Mouse (Mus musculus) heart, adult 8-10 months (tissue): ENCODE measurements at regions not wholly inside any gene's neighbourhood (a gene's known extent, or its start where the extent isn't known, plus 50 kb on each side); places are given as distances from the start of the nearest gene placed in this dataset.
"Not testable (repeated sequence)": the region's sequence is repeated elsewhere in the genome, so short reads cannot be mapped to it uniquely, and the experiment has no call there.

Experiments used
- DNase-seq: peaks from one replicate; pipeline ENCODE4 v3.0.0; 2022; ENCODE audit warnings: low spot score

DNA sequence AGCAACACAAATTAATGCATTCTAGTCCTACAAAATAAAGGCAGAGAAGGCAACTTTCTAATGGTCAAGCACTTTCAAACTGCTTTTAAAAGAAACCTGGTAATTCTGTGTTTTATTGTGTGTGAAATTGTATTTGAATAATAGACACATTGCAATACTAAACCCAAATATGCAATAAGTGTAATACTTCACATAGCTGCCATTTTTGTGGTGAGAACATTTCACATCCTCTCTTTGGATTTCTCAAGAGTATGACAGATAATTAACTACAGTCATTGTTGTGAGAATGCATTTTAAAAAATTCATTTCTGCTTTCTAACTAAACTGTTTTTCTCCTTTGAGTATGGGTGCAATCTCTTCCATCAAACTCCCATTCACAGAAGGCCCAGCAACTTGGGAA lies 256.4 kb downstream of the Sema3d start:
- DNase-seq: no peak

- DNase-seq: no peak
These were observed 263.1 kb downstream of the Sema3d start for GRCm38 (mm10) chr5:12646269-12646668.

DNA sequence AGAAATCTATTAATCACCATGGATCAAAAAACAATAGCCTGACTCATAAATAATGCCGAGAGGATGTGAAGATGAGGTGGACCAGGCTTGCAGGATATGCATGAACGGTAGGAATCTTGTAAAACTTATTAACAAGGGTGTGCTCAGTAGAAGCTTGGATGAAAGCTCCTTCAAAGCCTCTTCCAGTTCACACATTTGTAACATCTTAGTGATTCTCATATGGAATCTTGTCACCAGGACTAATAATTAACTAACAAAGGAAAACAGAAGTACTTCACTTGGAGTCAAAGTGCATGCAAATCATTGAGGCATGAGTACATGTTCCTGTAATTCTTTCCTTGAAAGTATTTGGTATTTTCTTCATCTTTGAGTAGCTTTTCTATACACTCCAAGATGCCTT lies 290.5 kb downstream of the Sema3d start:
- no peak for DNase-seq

- DNase-seq: no peak
These were observed 290.9 kb downstream of the Sema3d start for GRCm38 (mm10) chr5:12674134-12674533.

- no peak for DNase-seq
These were observed 293.5 kb downstream of the Sema3d start for GRCm38 (mm10) chr5:12676712-12677111.

DNA sequence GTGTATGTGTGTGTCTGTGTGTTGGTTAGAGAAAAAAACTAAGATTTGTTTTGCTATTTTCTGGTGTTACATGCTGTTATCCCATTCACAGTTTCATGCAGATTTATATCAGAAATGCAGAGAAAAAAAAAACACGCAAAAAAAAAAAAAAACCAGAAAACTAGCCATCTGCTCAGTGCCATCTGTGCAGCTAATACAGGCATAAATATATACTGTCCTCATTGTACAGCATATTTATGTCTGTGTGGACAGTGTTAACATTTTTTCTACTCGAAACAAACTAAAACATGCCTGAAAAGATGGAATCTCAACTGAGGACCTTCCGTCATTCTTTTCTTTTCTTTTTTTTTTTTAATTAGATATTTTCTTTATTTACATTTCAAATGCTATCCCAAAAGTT lies 331.7 kb downstream of the Sema3d start:
- no peak for DNase-seq

DNA sequence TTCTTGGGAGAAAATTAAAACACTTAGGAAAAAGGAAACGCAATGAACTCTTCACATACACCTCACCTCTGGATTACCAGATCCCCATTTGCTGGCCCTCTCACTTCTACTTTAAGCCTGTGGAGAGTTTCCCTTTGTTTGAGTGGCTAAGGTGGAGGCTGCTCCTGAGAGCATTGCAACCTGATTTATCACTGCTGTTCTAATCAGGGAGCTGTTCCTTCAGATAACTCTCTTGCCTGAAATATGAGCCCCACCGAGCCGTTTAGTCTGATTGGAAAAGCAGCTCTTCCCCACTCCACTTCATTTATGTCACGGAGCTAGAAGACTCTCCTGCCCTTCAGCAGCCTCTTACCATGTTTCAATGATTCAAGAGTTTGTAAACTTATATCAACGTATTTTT lies 368.3 kb downstream of the Sema3d start:
- DNase-seq: no peak

DNA sequence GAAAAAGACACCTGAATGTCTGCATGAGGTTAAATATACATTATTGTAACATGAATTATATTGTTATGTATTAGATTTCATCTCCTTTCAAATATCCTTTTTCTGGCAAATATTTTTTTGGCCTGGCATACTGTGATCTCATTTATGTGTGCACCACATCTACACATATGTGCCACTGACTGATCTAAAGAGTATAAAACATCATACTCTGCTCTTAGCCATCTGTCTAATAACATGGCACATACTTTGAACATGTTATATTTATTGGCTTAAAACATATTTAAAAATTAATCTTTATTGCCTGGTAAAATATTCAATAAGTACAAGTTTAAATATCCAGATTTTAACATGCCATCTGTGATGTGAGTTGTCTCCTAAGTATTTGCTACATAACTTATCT lies 365.6 kb upstream of the Sema3a start:
- no peak for DNase-seq

DNA sequence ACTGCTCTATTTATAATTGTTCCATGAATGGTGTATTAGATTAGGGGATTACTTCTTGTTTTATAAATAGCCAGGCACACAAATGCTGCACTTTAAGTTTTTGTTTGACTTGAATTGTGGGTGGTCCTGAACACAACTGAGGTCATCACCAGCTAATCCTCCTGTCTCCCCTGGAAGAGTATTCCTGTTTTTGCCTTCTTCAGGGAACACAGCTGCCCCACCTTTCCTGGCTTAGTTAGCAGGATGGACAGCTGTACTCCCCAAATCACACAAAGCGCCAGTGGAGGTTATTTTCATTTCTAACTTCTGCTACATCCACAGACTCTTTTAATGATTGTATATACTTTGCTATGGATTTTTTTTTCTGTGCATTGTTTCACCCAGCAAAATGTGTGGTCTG lies 357.8 kb upstream of the Sema3a start:
- DNase-seq: no peak

- DNase-seq: no peak
These were observed 342.5 kb upstream of the Sema3a start for GRCm38 (mm10) chr5:12782681-12783080.

- DNase-seq: no peak
These were observed 316.5 kb upstream of the Sema3a start for GRCm38 (mm10) chr5:12808729-12809128.

DNA sequence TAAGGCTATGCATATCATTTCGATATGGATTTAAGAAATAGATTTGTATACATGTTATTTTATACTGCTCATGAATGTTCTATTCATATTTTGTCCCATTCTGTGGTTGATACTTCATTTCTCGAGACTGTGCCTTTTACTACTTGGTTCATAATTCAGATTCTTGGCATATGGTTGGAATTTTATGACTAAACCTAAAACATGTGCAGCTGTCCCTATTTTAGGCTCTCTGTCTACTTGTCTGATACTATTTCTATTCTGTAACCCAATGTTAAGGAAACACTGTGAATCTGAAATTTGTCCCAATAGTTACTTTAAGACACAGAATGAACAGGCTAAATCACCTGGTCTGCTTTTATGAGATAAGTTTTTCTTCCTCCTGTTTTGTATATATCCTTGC lies 315.3 kb upstream of the Sema3a start:
- no peak for DNase-seq

DNA sequence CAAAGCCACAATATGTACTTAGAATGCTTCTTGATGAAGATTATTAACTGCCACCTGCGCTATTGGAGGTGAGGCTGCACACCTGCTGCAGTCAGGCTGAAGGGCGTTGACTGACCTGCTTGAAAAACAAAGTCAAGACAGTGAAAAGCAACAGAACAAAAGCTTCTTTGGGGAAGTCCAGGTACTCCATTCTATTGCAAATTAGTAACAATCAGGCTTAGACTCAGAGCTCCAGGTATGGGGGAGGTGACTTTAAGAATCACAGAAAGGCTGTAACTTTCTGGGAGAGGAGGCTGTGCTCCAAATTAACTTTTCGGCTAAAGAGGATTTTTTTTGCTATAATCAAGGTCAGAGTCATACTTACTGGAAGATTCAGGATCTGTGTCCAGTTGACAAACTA lies 278.0 kb upstream of the Sema3a start:
- DNase-seq: not testable (repeated sequence)

DNA sequence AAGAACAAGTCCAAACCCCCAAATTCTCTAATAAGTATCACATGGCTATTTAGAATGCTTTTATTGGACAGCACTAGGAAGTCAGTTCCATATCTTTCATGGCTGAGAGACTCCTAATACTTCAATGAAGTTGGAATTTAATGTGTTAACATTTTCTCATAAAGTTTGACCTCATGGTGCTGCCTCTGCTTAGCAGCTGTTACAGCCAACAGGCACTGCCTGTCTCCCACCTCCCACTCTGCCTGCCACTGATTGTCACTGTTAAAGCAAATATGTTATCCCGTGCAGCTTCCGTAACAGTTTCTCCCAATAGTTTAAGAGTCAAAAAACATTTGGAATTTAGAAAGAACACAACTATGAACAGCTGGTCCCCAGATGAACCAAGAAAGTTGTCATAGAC lies 268.3 kb upstream of the Sema3a start:
- no peak for DNase-seq

- DNase-seq: no peak
These were observed 256.6 kb upstream of the Sema3a start for GRCm38 (mm10) chr5:12868355-12869217.

GRCm38 (mm10) chr5:12872888-12873287 lies 252.3 kb upstream of the Sema3a start:
- DNase-seq: no peak

DNA sequence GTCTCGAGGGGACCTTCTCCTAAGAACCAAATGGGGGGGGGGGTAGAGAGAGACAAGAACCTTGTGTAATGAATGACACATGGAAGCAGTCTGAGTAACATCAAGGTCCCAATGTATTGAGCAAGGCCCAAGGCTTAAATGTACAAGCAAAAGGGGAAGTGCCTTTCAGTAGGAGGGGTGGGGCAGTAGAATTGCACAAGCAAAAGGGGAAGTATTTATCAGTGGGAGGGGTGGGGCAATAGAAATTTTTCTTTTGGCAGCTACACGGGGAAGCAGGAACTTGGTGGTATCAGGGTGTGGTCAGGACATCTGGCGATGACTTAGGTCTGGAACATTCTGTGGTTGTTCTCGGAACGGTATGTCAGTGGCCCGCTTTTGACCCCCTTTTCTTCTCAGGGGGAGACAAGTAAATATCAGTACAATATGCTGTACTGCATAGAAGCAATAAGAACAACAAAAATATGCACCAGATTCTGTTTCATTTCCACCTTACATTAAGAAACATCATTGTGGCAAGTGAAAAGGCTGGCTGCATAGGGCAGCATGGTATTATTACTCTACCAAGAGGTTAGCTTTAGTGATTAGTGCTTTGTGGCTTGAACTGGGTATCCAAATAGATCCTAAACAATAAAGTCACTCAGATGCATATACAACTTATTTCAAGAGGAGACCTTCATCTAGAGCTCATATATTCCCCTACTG lies 247.5 kb upstream of the Sema3a start:
- DNase-seq: no peak

DNA sequence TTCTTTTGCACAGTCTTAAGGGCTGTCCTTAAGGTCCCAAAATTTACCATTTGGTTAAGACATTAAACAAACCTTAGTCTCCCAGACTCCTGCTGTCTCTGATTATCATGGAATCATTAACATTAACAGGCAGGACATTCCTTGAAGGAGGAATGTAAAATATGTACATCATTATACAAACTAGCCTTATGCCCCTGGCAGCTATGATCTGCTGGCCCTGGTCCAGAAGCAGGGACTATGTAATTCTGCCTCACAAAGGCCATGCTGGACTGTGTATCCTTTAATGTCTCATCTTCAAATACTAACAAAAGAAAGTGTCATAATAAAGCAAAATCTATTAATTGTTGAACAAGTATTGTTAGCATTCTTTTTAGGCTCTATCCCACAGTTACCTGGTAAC lies 232.9 kb upstream of the Sema3a start:
- no peak for DNase-seq

- DNase-seq: no peak
These were observed 230.6 kb upstream of the Sema3a start for GRCm38 (mm10) chr5:12894638-12895037.

GRCm38 (mm10) chr5:12910741-12911140 lies 214.5 kb upstream of the Sema3a start:
- DNase-seq: no peak

DNA sequence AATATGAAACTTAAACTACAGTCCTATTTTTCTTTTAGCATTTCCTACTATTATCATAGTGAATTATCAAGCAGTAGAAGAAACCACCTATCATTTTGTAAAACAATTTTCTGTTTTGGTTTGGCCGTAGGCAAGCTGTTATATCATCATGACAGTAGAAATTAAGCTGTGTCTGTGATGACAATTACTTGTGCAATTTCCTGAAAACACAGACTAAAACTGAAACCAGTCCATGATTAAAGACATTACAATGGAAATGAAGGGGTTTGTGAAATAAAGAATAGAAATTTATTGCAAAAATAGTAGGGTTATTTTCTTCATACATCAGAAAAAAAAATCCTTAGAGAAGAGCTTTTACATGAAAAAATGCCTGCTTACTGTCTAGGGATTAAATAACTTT lies 210.8 kb upstream of the Sema3a start:
- no peak for DNase-seq

GRCm38 (mm10) chr5:12919335-12919734 lies 205.9 kb upstream of the Sema3a start:
- no peak for DNase-seq

DNA sequence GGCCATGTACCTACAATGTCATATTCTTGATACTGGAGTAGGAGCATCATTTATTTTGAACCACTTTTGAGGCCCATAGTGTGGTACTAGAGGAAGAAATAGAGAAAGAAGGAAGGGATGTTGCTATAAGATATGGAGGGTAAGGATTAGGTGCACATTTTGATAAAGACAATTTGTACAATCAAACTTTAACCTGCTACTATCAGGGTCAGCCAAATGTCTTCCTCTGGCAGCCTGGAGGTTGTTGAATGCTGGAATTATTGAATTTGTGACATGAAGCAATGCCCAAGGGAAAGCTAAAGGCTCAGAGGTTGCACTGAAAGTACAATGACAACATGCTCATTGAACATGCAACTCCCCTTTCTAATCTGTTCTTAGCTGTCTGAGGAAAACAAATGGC lies 202.3 kb upstream of the Sema3a start:
- DNase-seq: no peak
